Mouse (Mus musculus) hindbrain, embryonic 14.5 days (tissue): ENCODE results near the gene Cacng2. TPM values are rescaled to one million over a fixed set of nuclear protein-coding genes. Genes with fewer than 3 reads are reported as not detected.
"Not testable (repeated sequence)": the region's sequence is repeated elsewhere in the genome, so short reads cannot be mapped to it uniquely, and the experiment has no call there.

Source experiments
- ATAC-seq: fragments of 200-750 bp; cut with Nextera tagmentation; 2 replicates; pipeline ENCODE4 v1.8.0; 2017; ENCODE audit warnings: moderate number of reproducible peaks, mild to moderate bottlenecking, moderate TSS enrichment, moderate library complexity; ENCODE audit not compliant: low FRiP score
- DNase-seq: peaks from one replicate; pipeline ENCODE4 v3.0.0-alpha.2; 2015; ENCODE audit warnings: low spot score
- H3K27ac ChIP-seq: fragments of 300-500 bp; sonication (generic); 2 replicates; pipeline ENCODE4 v1.5.1; 2014; ENCODE audit warnings: mild to moderate bottlenecking, moderate library complexity
- H3K27me3 ChIP-seq: fragments of 300-500 bp; sonication (generic); 2 replicates; pipeline ENCODE4 v1.6.1; 2014; ENCODE audit warnings: mild to moderate bottlenecking, low read length, mixed read lengths; ENCODE audit not compliant: control insufficient read depth, insufficient read depth
- H3K36me3 ChIP-seq: fragments of 300-500 bp; sonication (generic); replicated peaks from 2 replicates; pipeline ENCODE4 v1.6.1; 2014; ENCODE audit not compliant: control insufficient read depth, insufficient read depth
- H3K4me1 ChIP-seq: fragments of 300-500 bp; sonication (generic); replicated peaks from 2 replicates; pipeline ENCODE4 v1.6.1; 2014; ENCODE audit warnings: antibody characterized with exemption, low read length, mixed read lengths; ENCODE audit not compliant: control insufficient read depth, insufficient read depth
- H3K4me2 ChIP-seq: fragments of 300-500 bp; sonication (generic); replicated peaks from 2 replicates; pipeline ENCODE4 v1.6.1; 2014; ENCODE audit warnings: mild to moderate bottlenecking, moderate library complexity
- H3K4me3 ChIP-seq: fragments of 300-500 bp; sonication (generic); replicated peaks from 2 replicates; pipeline ENCODE4 v1.5.1; 2014; ENCODE audit warnings: mild to moderate bottlenecking, low read length
- H3K9ac ChIP-seq: fragments of 300-500 bp; sonication (generic); 2 replicates; pipeline ENCODE4 v1.6.1; 2014
- H3K9me3 ChIP-seq: fragments of 300-500 bp; sonication (generic); 2 replicates; pipeline ENCODE4 v1.6.1; 2016; ENCODE audit warnings: low read length; ENCODE audit not compliant: control insufficient read depth
- WGBS: fragments of 180-500 bp; shearing (Covaris S2); extraction: QIAGEN DNeasy Blood & Tissue Kit; methylation state at CpG from one replicate; pipeline ENCODE4 v1.1.7; 2014; 5-methylcytosine and 5-hydroxymethylcytosine counted together
- polyA plus RNA-seq: library from polyadenylated mRNA; unstranded; fragments of >200 nt; fragmentation: Nextera tagmentation; extraction: Ambion mirVana; gene quantifications from 2 replicates; pipeline ENCODE4 v1.2.1, GENCODE M21; 2014

Cacng2 gene
- polyA plus RNA-seq, 1 experiment from 2014 or later: 14.7 TPM

DNA sequence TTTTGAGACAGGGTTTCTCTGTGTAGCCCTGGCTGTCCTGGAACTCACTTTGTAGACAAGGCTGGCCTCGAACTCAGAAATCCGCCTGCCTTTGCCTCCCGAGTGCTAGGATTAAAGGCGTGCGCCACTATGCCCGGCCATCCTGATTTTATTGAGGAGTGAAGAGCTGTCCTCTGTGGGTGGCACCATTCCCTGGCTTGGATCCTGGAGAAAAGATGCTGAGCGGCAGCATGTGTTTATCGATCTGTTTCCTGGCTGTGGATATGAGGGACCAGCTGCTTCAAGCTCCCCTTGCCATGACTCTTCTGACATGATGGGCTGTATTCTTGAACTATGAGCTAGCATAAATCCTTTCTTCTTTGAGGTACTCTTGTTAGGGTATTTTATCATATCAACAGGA lies 111.6 kb downstream of the Cacng2 start:
- not testable (repeated sequence) for H3K36me3 ChIP-seq, H3K4me1 ChIP-seq, H3K4me2 ChIP-seq, DNase-seq, H3K27me3 ChIP-seq, ATAC-seq, H3K9ac ChIP-seq, H3K27ac ChIP-seq, H3K9me3 ChIP-seq, H3K4me3 ChIP-seq
- WGBS: 95% methylated on average over 8 of the region's 8 CpGs

DNA sequence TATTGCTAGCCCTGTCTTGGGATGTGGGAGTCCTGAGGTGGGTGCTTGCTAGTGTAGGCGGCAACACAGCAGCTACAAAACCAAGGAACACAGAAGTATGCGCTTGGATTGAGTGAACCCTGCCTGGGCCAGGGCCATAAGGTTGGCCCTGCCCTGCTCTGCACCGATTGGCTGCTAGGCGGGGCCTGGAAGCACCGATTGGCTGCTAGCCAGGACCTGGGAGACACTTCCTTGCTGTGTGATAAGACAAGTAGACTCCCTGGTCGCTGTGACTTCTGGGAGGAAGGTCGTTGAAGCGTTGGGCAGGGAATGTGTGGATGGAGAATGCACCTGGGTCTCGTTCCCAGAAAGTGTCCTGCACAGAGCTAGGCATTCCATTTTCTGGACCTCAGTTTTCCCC lies 115.9 kb downstream of the Cacng2 start:
- H3K4me2 ChIP-seq: no peak overlapping the region
- H3K4me3 ChIP-seq: no peak overlapping the region
- 51% methylated on average over 9 of the region's 9 CpGs for WGBS
- ATAC-seq: no peak
- H3K9ac ChIP-seq: no peak overlapping the region
- no peaks in the 10 kb centered on the region for H3K9me3 ChIP-seq
- H3K36me3 ChIP-seq: no peaks in the 10 kb centered on the region
- no peaks in the 10 kb centered on the region for H3K4me1 ChIP-seq
- H3K27ac ChIP-seq: no peak overlapping the region
- no peak for DNase-seq
- H3K27me3 ChIP-seq: no peaks in the 10 kb centered on the region

DNA sequence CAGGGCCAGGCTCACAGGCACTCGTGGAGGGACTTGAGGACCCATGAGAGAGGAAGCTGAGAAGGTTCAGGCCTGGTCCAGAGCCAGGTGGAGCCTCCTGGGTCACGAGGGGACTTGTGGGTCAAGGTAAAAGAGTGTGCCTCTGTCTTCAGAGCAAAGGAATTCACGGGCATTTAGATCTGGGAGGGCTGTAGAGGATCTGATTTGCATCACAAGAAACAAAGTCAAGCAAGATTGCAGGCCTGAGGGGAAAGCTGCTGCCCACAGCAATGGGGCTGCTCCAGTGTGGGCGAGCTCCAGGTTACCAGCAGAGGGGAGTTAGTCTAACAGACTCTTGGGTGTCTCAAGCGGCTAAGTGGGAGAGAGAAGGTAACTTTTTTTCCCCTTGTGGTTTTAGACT lies 118.4 kb downstream of the Cacng2 start:
- Histone ChIP-seq H3K36me3 (no peaks in the 10 kb centered on the region), H3K27me3 (no peaks in the 10 kb centered on the region), H3K4me1 (no peaks in the 10 kb centered on the region), H3K9ac (no peak overlapping the region), H3K4me2 (no peak overlapping the region), H3K9me3 (no peaks in the 10 kb centered on the region), H3K27ac (no peak overlapping the region), H3K4me3 (no peak overlapping the region)
- 23% methylated on average over 5 of the region's 5 CpGs for WGBS
- DNase-seq (no peak), ATAC-seq (no peak)

DNA sequence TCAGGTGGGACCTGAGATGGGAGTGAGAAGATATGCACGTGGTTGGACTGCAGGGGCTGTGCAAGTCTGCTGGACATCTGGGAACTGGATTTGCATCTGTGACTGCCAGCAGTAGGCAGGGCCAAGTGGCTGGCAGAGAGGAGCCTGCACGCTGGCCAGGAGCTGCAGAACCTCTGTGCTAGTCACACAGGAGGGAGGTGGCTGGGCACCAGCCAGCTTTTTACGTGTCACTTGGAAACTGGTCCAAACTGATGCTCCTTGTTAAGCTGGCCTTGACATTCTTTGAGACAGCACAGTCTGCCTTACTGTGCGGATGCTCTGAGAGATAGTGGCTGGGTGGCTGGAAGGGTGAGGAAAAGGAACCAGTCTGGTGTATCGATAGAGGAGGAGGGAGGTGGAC lies 131.3 kb downstream of the Cacng2 start:
- H3K4me1 ChIP-seq: no peaks in the 10 kb centered on the region
- DNase-seq (no peak), ATAC-seq (no peak)
- H3K36me3 ChIP-seq: no peaks in the 10 kb centered on the region
- no peak overlapping the region for H3K9ac ChIP-seq
- no peaks in the 10 kb centered on the region for H3K9me3 ChIP-seq
- no peak overlapping the region for H3K4me2 ChIP-seq
- no peaks in the 10 kb centered on the region for H3K27me3 ChIP-seq
- no peak overlapping the region for H3K4me3 ChIP-seq
- H3K27ac ChIP-seq: no peak overlapping the region
- 77% methylated on average over 5 of the region's 5 CpGs for WGBS

GRCm38 (mm10) chr15:77983391-77983790 lies 136.4 kb downstream of the Cacng2 start:
- ATAC-seq (no peak), DNase-seq (no peak)
- Histone ChIP-seq H3K4me1 (no peaks in the 10 kb centered on the region), H3K9ac (no peak overlapping the region), H3K27ac (no peak overlapping the region), H3K4me3 (no peak overlapping the region), H3K36me3 (no peaks in the 10 kb centered on the region), H3K9me3 (no peaks in the 10 kb centered on the region), H3K4me2 (no peak overlapping the region), H3K27me3 (no peaks in the 10 kb centered on the region)
- 39% methylated on average over 3 of the region's 3 CpGs for WGBS

DNA sequence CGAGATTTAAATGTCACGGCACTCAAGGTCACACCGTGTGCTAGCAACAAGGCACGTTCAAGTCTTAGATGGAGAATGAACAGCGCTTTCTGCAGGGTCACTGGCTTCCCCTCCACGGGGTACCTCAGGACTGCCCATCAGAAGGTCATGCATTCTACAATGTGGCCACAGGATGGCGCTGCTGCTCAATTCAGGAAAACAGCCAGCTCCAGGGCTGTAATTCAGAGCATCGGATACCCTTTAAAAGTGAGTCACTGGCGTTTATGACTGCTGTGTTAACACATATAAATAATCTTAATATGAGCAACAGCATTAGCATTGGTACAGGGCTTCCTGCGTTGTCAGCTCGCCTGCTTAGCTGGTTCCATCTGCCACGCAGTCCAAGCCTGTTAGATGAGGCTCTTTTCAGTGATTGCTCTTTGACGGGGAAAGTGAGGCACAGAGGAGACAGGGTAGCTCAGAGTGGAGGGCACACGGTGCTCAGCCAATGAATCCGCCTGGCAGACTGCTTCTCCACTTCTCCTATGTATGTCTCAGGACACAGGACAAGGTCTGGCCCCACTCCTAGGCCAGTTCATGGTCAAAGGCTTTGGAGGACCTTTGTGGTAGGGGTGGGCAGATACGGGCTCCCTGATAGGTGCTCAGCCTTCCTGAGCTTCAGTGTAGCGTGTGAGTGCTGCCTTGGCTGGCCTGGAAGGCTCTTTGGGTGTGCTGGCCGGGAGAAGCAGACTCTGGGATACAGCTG lies 137.5 kb downstream of the Cacng2 start:
- Histone ChIP-seq H3K4me3 (no peak overlapping the region), H3K4me1 (no peaks in the 10 kb centered on the region), H3K36me3 (no peaks in the 10 kb centered on the region), H3K27me3 (no peaks in the 10 kb centered on the region), H3K9ac (no peak overlapping the region), H3K9me3 (no peaks in the 10 kb centered on the region), H3K4me2 (no peak overlapping the region), H3K27ac (no peak overlapping the region)
- ATAC-seq (no peak; the same call in 1 of the 2 replicates), DNase-seq (peak; percentile 88)
- 27% methylated on average over 18 of the region's 18 CpGs for WGBS

GRCm38 (mm10) chr15:77981181-77981680 lies 138.6 kb downstream of the Cacng2 start:
- 77% methylated on average over 5 of the region's 5 CpGs for WGBS

GRCm38 (mm10) chr15:77979427-77979865 lies 140.4 kb downstream of the Cacng2 start:
- H3K4me2 ChIP-seq: no peak overlapping the region
- no peaks in the 10 kb centered on the region for H3K9me3 ChIP-seq
- ATAC-seq: no peak
- no peak overlapping the region for H3K9ac ChIP-seq
- H3K27me3 ChIP-seq: no peaks in the 10 kb centered on the region
- no peaks in the 10 kb centered on the region for H3K36me3 ChIP-seq
- no peak overlapping the region for H3K4me3 ChIP-seq
- DNase-seq: no peak
- no peaks in the 10 kb centered on the region for H3K4me1 ChIP-seq
- H3K27ac ChIP-seq: no peak overlapping the region
- WGBS: 87% methylated on average over 10 of the region's 10 CpGs

More at GRCm38 (mm10) chr15:77981181-77981680, 138.6 kb downstream of the Cacng2 start:
- Histone ChIP-seq H3K4me3 (no peak overlapping the region), H3K36me3 (no peaks in the 10 kb centered on the region), H3K4me2 (no peak overlapping the region), H3K27me3 (no peaks in the 10 kb centered on the region), H3K27ac (no peak overlapping the region), H3K9me3 (no peaks in the 10 kb centered on the region), H3K9ac (no peak overlapping the region), H3K4me1 (no peaks in the 10 kb centered on the region)
- no peak for ATAC-seq
- no peak for DNase-seq

GRCm38 (mm10) chr15:77977663-77978062 lies 142.2 kb downstream of the Cacng2 start:
- H3K27ac ChIP-seq: no peak overlapping the region
- H3K9ac ChIP-seq: no peak overlapping the region
- 64% methylated on average over 3 of the region's 3 CpGs for WGBS
- H3K4me3 ChIP-seq: no peak overlapping the region
- no peaks in the 10 kb centered on the region for H3K36me3 ChIP-seq
- ATAC-seq (no peak), DNase-seq (no peak)
- no peak overlapping the region for H3K4me2 ChIP-seq
- no peaks in the 10 kb centered on the region for H3K4me1 ChIP-seq
- H3K9me3 ChIP-seq: no peaks in the 10 kb centered on the region
- no peaks in the 10 kb centered on the region for H3K27me3 ChIP-seq
